Mouse (Mus musculus): ENCODE measurements at regions not wholly inside any gene's neighbourhood (a gene's known extent, or its start where the extent isn't known, plus 50 kb on each side); places are given as distances from the start of the nearest gene placed in this dataset.

- TF ChIP-seq POLR2AphosphoS2 (IDR thresholded peaks at IDR 0.05; ENCODE audit: low read length) (no peak), MAX (IDR thresholded peaks at IDR 0.05; ENCODE audit: low read length) (no peak), SIN3A (IDR thresholded peaks at IDR 0.05; ENCODE audit: low read length) (no peak), EP300 (IDR thresholded peaks at IDR 0.05; ENCODE audit: low read depth in 1 of 2, low read length in 2 of 2) (no peak), ZNF384 (IDR thresholded peaks at IDR 0.05; ENCODE audit: low read depth, low read length) (no peak), CTCF (IDR thresholded peaks at IDR 0.05 in 2 of 3, conservative IDR thresholded peaks at IDR 0.05 in 1 of 3; ENCODE audit: control insufficient read depth in 1 of 3, insufficient read depth in 1 of 3, low read depth in 2 of 3, low read length in 3 of 3, poor library complexity in 1 of 3, severe bottlenecking in 1 of 3) (no peak), POLR2A (IDR thresholded peaks at IDR 0.05; ENCODE audit: control insufficient read depth in 1 of 2, insufficient read depth in 1 of 2, low read depth in 1 of 2, low read length in 2 of 2, poor library complexity in 1 of 2) (no peak), NELFE (IDR thresholded peaks at IDR 0.05; ENCODE audit: low read depth, low read length) (no peak), ELF1 (IDR thresholded peaks at IDR 0.05; ENCODE audit: low read depth, low read length) (no peak), MYC (IDR thresholded peaks at IDR 0.05; ENCODE audit: low read depth, low read length) (no peak), JUND (IDR thresholded peaks at IDR 0.05; ENCODE audit: low read depth, low read length) (no peak), POLR2AphosphoS5 (IDR thresholded peaks at IDR 0.05; ENCODE audit: borderline replicate concordance, low read depth, low read length) (no peak)
These were observed 161.3 kb downstream of the Cct6b start for GRCm38 (mm10) chr11:82602818-82603217.

All from MEL (cell line).